Comparison of ENCODE assay signal across 8 mouse cellular contexts in genomic region chr12:53753368-53753937, GRCm38 (mm10).
DNase-seq lines count a peak whose midpoint lies in the region; ATAC-seq lines count a peak whose summit lies in the region.

No protein-coding gene starts in this region.

- H3K9ac ChIP-seq in intestine, embryonic 14.5 days (ENCODE audit: low read length), result no peak overlapping the region
- H3K9ac ChIP-seq in intestine, embryonic 16.5 days (ENCODE audit: low read depth, low read length), result no peak overlapping the region
- no peak overlapping the region for H3K9ac ChIP-seq in embryonic facial prominence, embryonic 15.5 days
- no peak overlapping the region for H3K9ac ChIP-seq in midbrain, embryonic 14.5 days (replicated peaks; ENCODE audit: low read length)

- H3K27ac ChIP-seq in intestine, embryonic 14.5 days (ENCODE audit: low read depth), result peak overlapping the region; percentile 64; the same call in 1 of the 2 replicates
- no peak overlapping the region for H3K27ac ChIP-seq in intestine, embryonic 16.5 days (ENCODE audit: low read length)
- H3K27ac ChIP-seq in embryonic facial prominence, embryonic 15.5 days (replicated peaks), result no peak overlapping the region
- peak overlapping the region; percentile 33 for H3K27ac ChIP-seq in midbrain, embryonic 14.5 days (replicated peaks; ENCODE audit: low read depth, low read length)

- WGBS in intestine, embryonic 14.5 days, result 43% methylated on average over 13 of the region's 13 CpGs
- WGBS in intestine, embryonic 16.5 days, result 48% methylated on average over 13 of the region's 13 CpGs
- WGBS in embryonic facial prominence, embryonic 15.5 days, result 42% methylated on average over 13 of the region's 13 CpGs
- 6% methylated on average over 13 of the region's 13 CpGs for WGBS in midbrain, embryonic 14.5 days

- peak; percentile 11 for DNase-seq in adrenal gland, postnatal 10 days
- DNase-seq in adrenal gland, postnatal 4 days (ENCODE audit: low spot score in 2 of 2), result no peak
- no peak for DNase-seq in intestine, embryonic 14.5 days (ENCODE audit: low spot score)
- peak; percentile 75 for DNase-seq in midbrain, embryonic 14.5 days
- DNase-seq in layer of hippocampus, postnatal 25 days (ENCODE audit: extremely low spot score in 1 of 2, low spot score in 1 of 2), result no peak
- DNase-seq in yolk sac, embryonic 10.5 days (ENCODE audit: low spot score), result no peak

- H3K27me3 ChIP-seq in intestine, embryonic 14.5 days (replicated peaks; ENCODE audit: control insufficient read depth, insufficient read depth, low read length), result no peaks in the 10 kb centered on the region
- no peaks in the 10 kb centered on the region for H3K27me3 ChIP-seq in intestine, embryonic 16.5 days (replicated peaks; ENCODE audit: control insufficient read depth, insufficient read depth, low read length)
- H3K27me3 ChIP-seq in embryonic facial prominence, embryonic 15.5 days, result no peaks in the 10 kb centered on the region
- no peaks in the 10 kb centered on the region for H3K27me3 ChIP-seq in midbrain, embryonic 14.5 days (ENCODE audit: control insufficient read depth, insufficient read depth, low read length)

- peak overlapping the region; percentile 31 for H3K4me2 ChIP-seq in intestine, embryonic 14.5 days (ENCODE audit: low read length)
- H3K4me2 ChIP-seq in intestine, embryonic 16.5 days (ENCODE audit: low read depth, low read length), result no peak overlapping the region
- no peak overlapping the region for H3K4me2 ChIP-seq in embryonic facial prominence, embryonic 15.5 days (replicated peaks)
- peak overlapping the region; percentile 37 for H3K4me2 ChIP-seq in midbrain, embryonic 14.5 days (ENCODE audit: low read length)

- no peak overlapping the region for H3K4me3 ChIP-seq in intestine, embryonic 14.5 days (ENCODE audit: low read depth, low read length)
- H3K4me3 ChIP-seq in intestine, embryonic 16.5 days (ENCODE audit: low read length), result no peak overlapping the region
- H3K4me3 ChIP-seq in embryonic facial prominence, embryonic 15.5 days (replicated peaks), result no peak overlapping the region
- no peak overlapping the region for H3K4me3 ChIP-seq in midbrain, embryonic 14.5 days (replicated peaks; ENCODE audit: low read depth, low read length)

- no peaks in the 10 kb centered on the region for H3K9me3 ChIP-seq in intestine, embryonic 14.5 days (ENCODE audit: control insufficient read depth, low read length)
- H3K9me3 ChIP-seq in intestine, embryonic 16.5 days (ENCODE audit: control insufficient read depth, low read length), result no peaks in the 10 kb centered on the region
- no peaks in the 10 kb centered on the region for H3K9me3 ChIP-seq in embryonic facial prominence, embryonic 15.5 days (replicated peaks)
- H3K9me3 ChIP-seq in midbrain, embryonic 14.5 days (ENCODE audit: control insufficient read depth, low read length), result no peaks in the 10 kb centered on the region

- peaks cover 25% of the 10 kb centered on the region for H3K4me1 ChIP-seq in intestine, embryonic 14.5 days (replicated peaks; ENCODE audit: control insufficient read depth, insufficient read depth, low read length)
- no peaks in the 10 kb centered on the region for H3K4me1 ChIP-seq in intestine, embryonic 16.5 days (ENCODE audit: control insufficient read depth, insufficient read depth, low read length)
- peaks cover 8% of the 10 kb centered on the region; the same call in 1 of the 2 replicates for H3K4me1 ChIP-seq in embryonic facial prominence, embryonic 15.5 days
- peaks cover 39% of the 10 kb centered on the region for H3K4me1 ChIP-seq in midbrain, embryonic 14.5 days (ENCODE audit: control insufficient read depth, insufficient read depth, low read length)

- no peaks in the 10 kb centered on the region for H3K36me3 ChIP-seq in intestine, embryonic 14.5 days (ENCODE audit: control insufficient read depth, insufficient read depth, low read length)
- H3K36me3 ChIP-seq in intestine, embryonic 16.5 days (ENCODE audit: control insufficient read depth, insufficient read depth, low read length), result no peaks in the 10 kb centered on the region
- H3K36me3 ChIP-seq in embryonic facial prominence, embryonic 15.5 days, result no peaks in the 10 kb centered on the region
- no peaks in the 10 kb centered on the region for H3K36me3 ChIP-seq in midbrain, embryonic 14.5 days (ENCODE audit: control insufficient read depth, insufficient read depth, low read length)

- no peak for ATAC-seq in intestine, embryonic 14.5 days (replicated peaks; ENCODE audit: low FRiP score, low TSS enrichment, low read depth)
- no peak for ATAC-seq in intestine, embryonic 16.5 days
- ATAC-seq in embryonic facial prominence, embryonic 15.5 days (ENCODE audit: insufficient number of reproducible peaks, low FRiP score, low TSS enrichment, low read depth), result peak; percentile 24; the same call in 1 of the 2 replicates
- ATAC-seq in midbrain, embryonic 14.5 days (ENCODE audit: low FRiP score, low TSS enrichment), result peak; percentile 70

Comparison
In these comparisons a context has a peak if more than half of its experiments do, and no peak if none do; other contexts are left out.
1. DNase-seq: peak in adrenal gland, postnatal 10 days (single experiment) and midbrain, embryonic 14.5 days (single experiment); none in adrenal gland, postnatal 4 days (0 of 2), intestine, embryonic 14.5 days (single experiment), layer of hippocampus, postnatal 25 days (0 of 2) and yolk sac, embryonic 10.5 days (single experiment).
2. H3K27ac ChIP-seq: peak in intestine, embryonic 14.5 days (single experiment) and midbrain, embryonic 14.5 days (single experiment); none in intestine, embryonic 16.5 days (single experiment) and embryonic facial prominence, embryonic 15.5 days (single experiment).
3. H3K4me2 ChIP-seq: peak in intestine, embryonic 14.5 days (single experiment) and midbrain, embryonic 14.5 days (single experiment); none in intestine, embryonic 16.5 days (single experiment) and embryonic facial prominence, embryonic 15.5 days (single experiment).
4. ATAC-seq: peak in embryonic facial prominence, embryonic 15.5 days (single experiment) and midbrain, embryonic 14.5 days (single experiment); none in intestine, embryonic 14.5 days (single experiment) and intestine, embryonic 16.5 days (single experiment).